Mouse (Mus musculus): ENCODE measurements around the gene Ces2g.

DNA sequence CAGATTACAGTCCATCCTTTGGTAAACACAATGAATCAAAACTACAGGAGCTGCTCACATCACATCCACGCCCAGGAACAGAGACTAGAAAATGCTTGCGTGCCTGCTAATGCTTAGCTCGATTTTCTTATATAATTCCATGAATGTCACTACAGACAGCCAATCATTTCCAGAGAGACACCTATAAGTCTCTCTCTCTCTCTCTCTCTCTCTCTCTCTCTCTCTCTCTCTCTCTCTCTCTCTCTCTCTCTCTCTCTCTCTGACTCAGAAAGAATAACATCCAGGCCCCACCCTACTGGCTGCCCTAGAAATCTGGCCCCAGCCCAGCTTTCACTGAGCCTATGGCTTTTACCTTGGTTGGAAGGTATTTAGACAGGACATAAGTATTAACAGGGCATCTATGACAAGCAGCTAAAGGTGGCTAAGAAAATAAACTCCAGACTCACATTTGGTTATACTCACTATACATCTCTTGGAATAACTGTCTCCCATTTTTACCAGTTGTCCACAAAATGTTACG is 1.9 kb downstream of the Ces2g start:
- TF ChIP-seq POLR2A (IDR thresholded peaks at IDR 0.05; ENCODE audit: insufficient read depth, low read depth, low read length) (no peak), CTCF (IDR thresholded peaks at IDR 0.05; ENCODE audit: insufficient read depth, low read depth, low read length) (no peak)
